Mouse (Mus musculus) megakaryocyte, embryonic 14.5 days (primary cell): ENCODE results near the gene Sephs1.

Experiments
- FLI1 ChIP-seq: IDR thresholded peaks from 2 replicates; pipeline ENCODE4 v1.6.1; 2012; ENCODE audit warnings: low read length, inconsistent platforms, mixed read lengths
- GATA1 ChIP-seq: IDR thresholded peaks from 3 replicates; pipeline ENCODE4 v1.6.1; 2012; ENCODE audit warnings: mixed read lengths, low read length, inconsistent platforms, borderline replicate concordance

DNA sequence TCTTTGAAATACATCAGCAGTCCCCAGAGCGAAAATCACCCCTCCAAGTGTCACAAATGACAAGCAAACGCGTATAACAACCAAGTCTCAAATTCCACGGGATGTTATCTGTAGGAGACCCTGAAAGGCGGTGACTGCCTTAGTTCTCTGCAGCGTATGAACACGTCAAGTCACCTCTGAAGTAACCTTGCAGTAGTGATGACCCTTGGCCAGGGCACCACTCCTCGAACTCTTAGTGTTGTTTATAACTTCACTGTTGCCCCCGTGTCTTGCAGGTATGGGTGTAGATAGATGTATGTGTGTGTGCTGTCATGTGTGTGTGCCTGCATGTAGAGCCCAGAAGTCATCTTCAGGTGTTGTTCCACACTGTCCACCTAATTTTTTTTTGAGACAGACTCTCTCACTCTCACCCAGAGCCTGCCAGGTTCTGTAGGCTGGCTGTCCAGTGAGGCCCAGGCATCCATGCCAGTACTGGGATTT lies 16.5 kb upstream of the Sephs1 start:
- no peak for TF ChIP-seq GATA1
- no peak for TF ChIP-seq FLI1
